Mouse (Mus musculus) telencephalon, adult 2 months (tissue): ENCODE results near the gene Tssk6.

ENCODE experiments used
- DNase-seq: peaks from one replicate; pipeline ENCODE4 v3.0.0-alpha.2; 2011; ENCODE audit warnings: low read depth, low spot score

Gene Tssk6

DNA sequence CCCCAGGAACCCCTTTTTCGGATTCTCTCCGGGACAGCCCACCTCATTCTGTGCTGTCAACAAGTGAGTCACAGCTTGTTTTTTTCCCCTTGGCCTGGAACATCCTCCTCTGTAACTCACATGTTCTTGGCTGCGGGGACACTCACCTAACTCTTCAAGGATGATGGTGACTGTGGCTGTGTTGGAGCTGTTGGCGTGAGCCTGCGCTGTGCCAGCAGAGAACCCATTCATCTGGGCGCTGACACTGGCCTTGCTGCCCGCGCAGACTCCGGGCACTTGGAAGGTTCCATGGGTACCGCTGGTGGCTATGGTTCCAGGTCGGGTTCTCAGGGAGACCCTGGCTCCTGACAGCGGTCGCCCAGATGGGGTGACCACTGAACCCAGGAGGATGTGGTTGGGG is 17.8 kb upstream of the Tssk6 start:
- no peak for DNase-seq

DNA sequence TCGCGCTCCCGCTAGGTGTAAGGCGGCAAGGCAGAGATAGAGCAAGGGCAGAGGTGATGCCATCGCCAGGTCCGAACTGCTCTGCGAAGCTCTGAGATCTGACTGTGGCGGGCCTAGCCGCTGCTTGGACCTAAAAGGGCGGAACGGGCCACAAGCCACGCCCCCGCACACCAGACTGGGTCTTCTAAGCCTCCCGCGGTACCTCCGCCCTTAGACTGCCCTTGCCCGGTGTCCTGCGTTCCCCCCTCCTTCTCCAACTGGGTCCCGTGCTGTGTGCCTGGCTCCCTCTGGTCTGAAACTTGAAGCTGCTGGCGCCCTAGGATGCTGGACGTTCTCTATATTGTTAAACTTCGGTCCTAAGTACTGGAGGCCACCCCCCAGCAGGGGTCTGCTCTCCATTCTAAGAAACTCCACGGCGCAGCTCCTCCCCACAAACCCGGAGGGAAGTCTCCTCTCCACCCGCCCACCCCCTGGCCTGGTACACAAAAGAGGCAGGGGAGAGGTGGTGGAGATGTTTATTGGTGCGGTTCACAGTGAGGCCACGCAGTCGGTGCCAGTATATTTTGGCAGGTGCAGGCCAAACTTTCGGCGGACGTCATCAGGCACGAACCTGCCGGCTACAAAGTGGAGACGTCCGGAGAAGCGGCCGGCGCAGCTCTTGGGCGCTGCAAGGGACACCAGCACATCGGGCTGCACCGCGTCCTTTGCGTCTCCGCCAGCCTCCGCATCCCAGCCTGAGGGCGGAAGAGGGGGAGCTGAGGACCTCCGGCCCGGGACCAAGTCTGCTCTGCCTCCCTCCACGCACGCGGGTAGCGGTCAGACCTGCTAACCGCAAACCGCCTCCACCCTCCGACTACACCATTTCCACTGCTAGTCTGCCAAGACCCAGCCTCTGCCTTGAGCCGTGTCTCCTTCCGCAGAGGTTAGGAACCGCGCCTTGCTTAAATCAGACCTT is 14.4 kb upstream of the Tssk6 start, which contains the start of gene Cilp2:
Gene Cilp2 (minus strand): TSS at position 399 of the 955 bp plus-strand sequence.
- DNase-seq: no peak

DNA sequence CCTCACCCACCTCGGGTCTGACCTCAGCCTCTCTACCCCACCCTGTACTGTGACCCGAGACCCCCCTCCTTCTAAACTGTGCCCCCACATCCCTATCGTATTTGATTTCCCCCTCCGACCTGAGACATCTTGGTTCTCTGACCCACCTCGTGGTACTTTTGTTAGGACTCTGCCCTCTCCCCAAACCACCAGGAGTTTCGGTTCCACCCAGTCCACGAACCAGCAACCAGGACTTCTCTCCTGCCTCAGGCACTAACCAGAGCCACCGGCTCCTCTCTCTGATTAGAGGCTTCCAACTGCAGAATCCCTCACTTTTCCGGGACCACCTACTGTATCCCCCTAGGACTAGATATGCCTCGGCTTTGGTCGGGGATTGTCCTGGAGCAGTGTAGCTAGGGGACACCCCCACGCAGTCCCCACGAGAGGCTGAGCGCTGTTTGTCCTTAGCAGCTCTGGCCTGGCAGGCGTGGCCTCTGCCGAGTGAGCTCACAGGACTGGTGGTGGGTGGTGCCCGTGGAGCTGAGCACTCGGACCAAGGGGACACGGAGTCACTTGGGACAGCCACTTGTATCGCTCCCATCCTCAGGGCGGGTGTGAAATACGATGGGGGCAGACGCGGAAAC is 13.6 kb upstream of the Tssk6 start:
- DNase-seq: no peak

DNA sequence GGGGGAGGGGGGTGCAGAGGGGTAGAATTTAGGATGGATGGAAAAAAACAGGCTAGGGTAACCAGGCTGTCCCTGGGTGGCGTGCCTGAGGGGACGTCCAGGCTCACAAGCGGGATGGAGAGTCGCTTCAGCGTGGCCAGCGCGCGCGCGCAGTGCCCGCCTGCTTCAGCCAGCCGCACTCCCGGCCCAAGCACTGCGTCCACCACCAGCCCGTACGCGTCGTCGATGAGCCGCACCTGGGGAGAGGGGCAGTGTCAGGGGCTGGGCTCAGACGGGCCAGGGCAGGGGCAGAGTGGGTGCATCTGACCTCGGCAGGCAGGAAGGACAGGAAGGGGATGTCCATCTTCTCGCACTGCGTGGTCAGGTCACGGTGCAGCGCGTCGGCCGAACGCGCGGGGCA is 13.1 kb upstream of the Tssk6 start:
- no peak for DNase-seq

DNA sequence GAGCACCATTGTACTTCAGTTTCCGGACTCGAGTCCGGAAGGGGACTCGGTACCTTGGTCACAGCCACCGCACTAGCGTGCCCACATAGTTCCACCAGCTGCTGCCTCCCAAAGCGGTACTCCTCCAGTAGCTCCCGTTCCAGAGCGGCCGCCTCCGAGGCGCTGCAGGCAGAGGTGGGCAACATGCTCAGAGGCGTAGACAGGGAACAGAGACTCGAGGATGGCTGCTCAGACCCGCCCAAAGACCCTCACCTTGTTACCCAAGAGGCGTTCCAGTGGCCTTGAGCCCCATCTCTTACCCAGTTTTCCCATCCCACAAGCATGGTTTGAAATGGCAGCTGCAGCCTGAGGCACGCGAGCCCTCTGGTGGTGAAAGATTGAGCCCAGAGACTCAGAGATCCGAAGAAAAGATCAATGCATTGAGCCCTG is 11.2 kb upstream of the Tssk6 start:
- DNase-seq: no peak

DNA sequence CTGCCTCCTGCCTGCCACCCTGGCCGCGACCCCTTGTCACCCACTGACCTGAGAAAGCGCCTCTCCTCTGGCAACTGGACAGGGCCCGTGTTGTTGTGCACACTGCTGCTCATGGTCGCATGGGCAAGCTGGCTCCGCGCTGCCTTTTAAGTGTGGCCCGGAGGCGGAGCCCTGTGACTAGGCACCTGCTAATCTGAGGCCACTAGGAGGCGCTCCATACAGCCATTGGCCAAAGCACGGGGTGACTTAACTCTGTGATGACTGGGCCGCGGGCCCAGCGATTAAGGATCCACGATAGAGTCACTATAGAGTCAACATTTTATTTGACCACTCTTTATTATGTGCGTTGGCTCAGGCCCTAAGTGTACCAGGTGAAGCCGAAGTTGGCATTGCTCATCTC is 8.1 kb upstream of the Tssk6 start:
- no peak for DNase-seq

DNA sequence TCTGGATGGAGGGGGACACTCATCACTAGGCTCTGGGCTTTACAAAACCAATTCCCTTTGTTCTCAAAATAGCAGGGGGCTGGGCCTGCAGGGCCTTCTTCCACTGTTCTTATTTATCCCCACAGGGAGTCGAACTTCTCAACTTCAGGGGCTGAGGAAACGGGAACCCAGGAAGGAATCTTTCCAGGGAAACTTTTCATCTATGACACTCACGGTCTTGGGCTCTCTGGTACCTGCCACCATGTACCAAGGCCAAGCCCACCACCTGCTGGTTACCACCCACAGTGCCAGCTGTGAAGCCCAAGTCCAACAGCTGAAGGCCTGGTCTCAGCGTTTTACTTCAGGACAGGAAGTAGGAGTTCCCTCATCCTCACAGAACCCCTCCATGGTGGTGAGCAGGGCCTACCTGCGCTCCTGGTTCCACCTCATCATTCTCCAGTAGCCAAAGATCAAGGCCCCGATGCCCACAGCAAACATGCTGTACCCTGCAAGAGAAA is 7.1 kb upstream of the Tssk6 start:
- no peak for DNase-seq

DNA sequence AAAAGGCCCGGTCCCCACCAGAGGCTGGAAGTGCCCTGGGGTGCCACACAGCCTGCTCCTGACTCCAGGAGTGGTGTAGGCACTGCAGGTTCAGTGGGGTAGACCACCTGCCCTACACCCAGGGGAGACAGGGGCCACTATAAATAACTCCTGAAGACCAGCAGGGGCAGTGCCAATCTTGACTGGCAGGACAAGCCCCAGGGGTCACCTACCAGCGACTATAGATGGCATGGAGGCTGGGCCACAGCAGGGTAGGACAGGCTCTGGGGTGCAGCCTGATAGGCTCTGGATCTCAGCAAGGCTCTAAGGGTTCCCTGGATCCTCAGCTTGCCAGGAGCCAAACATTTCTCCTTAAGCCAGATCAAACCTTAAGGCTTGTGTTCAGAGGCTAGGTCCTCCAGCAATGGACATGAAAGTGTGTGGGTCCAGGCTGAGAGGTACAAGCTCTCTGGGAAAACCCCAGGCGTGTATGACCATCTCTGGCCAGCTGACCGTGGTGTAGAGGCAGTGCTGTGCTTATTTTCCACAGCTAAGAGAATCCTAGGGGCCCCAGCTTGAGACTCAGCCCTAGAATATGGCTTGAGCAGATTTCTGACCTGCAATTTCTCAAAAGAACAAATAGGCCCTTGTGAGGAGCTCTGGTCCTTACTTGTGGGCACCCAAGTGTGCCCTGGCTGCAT is 6.1 kb upstream of the Tssk6 start:
- no peak for DNase-seq

DNA sequence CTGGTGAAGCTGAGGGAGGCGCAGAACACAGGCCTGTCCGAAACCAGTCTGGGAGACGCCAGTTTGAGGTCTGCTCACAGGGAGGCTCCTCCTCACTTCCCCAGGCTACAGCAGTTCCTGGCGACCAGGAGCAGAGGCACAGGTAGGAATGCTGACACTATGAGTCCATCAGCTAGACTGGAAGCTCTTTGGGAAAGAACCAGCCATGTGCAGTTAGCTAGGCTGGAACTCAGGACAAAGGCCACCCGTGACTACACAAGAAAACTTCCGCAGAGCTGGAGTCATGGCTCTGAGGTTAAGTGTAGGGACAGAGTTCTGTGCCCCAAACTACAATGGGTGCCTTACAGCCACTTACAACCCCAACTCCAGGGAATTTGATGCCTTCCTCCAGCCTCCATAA is 4.1 kb upstream of the Tssk6 start:
- DNase-seq: no peak

DNA sequence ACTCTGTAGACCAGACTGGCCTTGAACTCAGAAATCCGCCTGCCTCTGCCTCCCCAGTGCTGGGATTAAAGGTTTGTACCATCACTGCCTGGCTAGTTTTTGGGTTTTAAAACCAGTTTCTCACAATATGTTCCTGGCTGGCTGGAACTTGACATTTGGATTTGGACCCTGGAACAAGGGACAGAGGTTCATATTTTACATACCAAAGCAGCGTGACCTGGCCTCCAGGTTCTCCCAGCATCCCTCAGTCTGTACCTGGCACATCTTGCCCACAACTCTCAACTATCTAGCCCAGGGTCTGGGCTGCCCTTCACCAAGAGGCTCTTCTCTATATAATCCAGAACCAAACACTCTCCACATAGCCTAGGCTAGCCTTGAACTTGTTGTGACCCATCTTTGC is 2.1 kb upstream of the Tssk6 start:
- DNase-seq: no peak

DNA sequence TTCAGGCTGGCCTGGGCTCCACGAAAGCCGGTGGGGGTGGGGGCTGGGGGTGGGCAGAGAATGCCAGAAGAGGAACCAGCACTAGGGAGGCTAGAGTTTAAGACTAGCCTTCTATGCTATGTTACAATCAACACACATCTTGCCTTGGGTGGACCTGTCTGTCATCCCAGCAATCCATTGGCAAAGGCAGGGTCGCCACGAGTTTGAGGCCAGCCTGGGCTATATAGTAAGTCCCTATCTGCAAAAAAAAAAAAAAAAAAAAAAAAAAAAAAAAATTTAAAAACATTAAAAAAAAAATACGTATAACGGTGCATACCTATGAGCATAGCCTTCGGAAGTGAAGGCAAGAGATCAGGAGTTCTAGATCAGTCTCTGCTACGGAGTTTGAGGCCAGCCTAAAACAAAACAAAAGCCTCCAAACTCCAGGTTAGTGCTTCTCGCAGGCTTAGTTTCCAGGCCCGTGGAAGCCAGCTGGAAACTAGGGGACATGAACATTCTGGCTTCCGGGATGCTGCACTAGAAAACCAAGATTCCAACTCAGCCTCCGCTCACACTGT is 1.0 kb upstream of the Tssk6 start:
- no peak for DNase-seq

DNA sequence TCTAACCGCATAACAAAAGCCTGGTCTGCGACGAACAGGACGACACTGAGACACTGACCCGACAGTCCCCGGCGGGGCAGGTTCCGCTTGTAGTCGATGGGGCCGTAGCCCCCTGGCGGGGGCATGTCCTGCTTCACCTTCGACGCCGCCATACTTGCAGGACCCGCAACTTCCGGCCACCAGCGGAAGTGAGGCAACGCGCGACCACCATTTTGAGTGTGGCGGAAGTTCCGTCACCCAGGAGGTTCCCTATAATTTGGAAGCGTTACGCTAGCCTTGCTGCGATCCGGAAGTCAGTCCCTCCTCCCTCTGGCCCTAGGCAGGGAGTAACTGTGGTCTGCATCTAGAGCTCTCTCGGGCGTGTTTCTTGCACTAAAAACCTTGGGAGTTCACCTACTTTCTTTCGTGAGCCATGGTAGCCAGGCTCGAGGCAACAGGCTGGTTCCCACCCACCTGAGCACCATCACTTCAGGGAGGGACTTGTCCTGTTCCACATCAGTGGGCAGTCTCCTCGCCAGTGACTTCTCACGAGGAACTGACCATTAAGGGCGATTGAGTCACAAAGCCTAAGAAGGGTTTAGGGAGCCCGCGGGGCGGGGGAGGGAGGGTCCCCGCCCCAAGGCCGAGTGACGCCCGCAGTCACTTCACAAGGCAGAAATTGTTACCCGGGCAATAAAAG is 361 bp upstream of the Tssk6 start:
- peak; percentile 97 for DNase-seq

DNA sequence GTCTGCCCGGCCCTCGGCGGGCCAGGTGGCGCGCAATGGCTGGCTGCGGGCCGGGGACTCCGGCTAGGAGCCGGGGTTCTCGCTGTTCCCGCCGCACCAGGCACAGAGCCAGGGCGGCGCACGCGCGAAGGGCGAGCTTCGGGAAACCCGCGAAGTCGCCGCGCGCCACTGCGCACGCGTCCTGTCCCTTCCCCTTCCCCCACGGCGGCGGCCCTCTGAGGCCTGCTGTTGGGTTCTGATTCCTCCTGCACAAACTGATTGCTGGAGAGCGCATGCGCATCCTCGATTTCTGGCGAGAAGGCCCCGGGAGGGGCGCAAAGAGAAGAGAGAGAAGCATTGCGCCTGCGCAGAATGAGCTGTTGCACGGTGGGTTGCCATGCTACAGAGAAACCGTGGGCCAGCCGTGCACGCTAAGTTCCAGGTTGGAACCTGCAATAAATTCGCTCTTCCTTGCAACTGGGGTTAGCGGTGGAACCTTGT is 1.1 kb downstream of the Tssk6 start:
- peak; percentile 99 for DNase-seq

DNA sequence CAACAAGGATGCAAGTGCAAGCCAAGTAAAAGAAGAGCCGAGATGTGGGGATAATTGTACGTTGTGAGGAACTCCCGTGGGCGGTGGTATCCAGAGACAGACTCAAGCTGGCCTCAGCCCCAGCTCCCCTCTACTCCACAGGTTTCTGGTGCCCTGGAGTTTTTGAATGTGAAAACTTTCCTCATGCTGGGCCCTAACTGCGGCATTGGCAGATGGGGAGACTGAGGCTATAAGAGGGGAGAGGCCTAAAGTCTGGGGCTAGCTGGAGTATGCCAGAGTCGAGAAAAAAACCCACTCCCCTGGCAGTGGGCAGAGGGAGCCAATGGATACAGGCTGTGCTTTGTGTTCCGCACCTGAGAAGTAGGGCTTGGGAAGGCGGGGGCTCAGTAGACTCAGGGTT is 2.1 kb downstream of the Tssk6 start:
- no peak for DNase-seq

DNA sequence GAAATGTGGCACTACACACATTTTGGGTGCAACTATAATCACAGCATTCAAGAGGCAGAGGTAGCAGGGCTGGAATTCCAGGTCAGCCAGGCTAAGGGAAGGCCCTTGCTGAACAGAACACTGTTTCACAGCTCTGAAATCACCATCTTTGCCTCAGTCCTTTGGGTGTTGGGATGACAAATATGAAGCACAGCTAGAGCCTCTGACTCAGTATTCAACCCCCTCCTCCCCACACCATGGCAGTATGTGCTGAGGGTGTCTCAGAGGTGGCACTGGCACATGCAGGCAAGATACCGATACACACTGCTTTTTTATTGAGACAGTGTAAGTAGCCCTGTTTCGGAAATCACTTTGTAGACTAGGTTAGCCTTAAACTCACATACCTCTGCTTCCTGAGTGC is 4.3 kb downstream of the Tssk6 start:
- DNase-seq: no peak

DNA sequence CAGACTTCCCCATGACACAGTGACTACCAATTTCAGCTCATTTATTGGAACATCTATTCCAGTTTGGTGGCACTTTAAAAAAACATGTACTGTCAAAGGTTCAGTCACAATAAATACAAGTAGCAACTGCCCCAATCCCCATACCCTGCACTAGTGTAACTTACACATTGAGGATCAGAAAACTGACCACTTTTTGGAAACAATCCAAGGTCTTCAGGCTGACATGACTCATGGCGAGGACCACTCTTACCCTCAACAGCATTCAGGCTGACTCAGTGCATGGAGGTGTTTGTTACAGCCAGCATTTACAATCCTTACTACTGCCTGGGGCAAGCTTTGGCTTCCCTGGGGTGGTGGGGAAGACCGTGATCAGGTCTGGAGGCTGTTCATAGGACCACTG is 5.1 kb downstream of the Tssk6 start:
- DNase-seq: no peak

DNA sequence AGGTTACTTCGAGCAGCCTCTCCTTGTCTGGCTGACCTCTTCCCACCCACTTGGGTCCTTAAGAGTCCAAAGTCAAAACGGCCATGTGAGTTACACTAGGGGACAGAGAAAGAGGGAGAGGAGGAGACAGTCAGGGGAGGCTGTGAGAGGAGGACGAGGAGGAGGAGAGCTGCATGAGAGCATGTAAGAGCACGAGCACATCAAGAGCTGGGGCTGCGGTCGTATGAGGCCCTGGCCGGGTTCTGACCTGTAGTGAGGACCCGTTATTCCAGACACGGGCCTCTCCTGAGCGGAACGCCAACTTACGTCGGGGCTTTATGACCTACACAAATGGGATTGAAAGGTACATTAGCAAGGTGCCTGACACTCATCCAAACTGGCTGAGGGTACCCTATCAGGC is 9.9 kb downstream of the Tssk6 start:
- DNase-seq: no peak

DNA sequence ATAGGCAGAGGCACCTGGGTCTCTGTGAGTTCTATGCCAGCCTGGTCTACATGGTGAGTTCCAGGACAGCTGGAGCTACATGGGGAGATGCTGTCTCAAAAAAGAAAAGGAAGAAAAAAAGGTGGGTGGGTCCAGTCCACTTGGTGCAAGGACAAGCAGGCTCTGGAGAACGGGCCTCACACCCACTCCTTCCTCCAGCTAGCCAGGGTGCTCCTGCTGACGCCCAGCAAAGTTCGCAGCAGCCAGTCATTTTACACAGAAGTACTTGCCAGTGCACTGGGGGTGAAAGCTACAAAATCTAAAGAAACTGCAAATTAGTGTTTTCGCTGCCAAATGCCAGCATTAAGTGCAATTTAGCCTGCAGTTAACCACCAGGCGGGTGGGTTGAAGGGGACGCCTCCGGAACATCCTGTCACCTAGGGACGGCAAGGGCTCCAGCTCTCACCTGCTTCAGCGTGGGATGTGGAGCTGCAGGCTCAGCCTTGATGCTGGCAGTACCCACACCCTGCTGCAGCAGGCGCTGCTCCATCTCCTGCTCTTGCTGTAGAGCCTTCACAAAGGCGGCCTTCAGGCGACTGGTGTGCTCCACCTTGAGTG is 10.6 kb downstream of the Tssk6 start:
- peak; percentile 75 for DNase-seq

DNA sequence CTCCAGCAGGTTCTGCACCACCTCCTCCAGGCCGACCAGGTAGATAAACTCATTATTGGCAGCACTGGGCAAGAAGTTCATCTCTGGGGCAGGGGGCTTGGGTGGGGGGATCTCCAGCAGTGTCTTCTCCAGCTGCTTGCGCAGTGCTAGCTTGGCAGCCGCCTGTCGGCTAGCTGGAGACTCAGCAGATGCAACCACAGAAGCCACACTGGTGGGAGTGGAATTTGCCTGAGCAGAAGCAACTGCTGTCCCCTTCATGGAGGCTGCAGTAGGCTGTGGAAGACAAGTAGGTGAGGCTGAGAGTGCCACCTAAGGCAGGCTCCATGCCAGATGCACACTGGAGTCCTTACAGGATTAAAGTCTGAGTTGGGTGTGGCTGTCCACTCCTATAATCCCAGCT is 12.5 kb downstream of the Tssk6 start:
- no peak for DNase-seq

DNA sequence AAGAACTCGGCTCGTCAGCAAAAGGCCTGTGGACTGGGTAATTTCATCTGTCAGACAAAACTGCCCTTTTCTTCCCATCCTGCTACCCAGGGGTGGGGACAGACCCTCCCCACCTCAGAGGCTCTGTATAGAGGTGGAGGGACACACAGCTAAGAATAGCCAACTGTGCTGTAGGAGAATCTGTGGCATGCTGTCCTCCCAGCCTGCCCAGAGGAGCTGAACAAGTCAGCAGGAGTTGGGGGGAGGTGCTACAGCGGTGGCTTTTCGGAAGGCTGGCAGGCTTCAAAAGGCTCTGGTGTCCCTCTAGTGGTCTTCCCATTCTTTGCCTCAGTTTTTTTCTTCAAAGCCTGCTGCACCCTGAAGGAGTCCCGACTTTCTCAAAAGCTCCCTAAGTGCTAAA is 13.8 kb downstream of the Tssk6 start:
- peak; percentile 50 for DNase-seq

DNA sequence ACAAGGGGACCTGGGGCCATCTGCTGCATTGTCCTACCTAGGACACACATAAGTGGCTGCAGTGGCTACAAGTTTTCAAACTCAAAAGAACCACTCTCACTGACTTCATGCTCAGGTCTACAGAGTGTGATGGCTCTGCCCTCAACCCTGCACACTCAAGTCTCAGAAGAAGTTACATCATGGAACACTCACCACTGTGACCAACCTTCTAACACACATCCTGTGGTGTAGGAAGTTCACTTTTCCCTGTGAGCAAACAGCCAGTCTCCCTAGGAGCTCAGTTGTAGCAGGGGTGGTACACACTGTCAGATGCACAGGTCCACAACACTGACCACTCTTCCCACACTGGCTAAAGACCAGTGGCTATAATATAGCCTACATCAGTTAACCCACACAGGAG is 16.5 kb downstream of the Tssk6 start:
- no peak for DNase-seq
